Mouse (Mus musculus) brown adipose tissue, adult 24 weeks (tissue): ENCODE results near the gene Cd47. TPM values are rescaled to one million over a fixed set of nuclear protein-coding genes. Genes with fewer than 3 reads are reported as not detected.
A peak's percentile ranks its signal among the peaks of the same experiment; 100 is the strongest.

ENCODE experiments used
- H3K27ac ChIP-seq: fragments of 200-500 bp; replicated peaks from 2 replicates; pipeline ENCODE4 v1.5.1; 2012; ENCODE audit warnings: low read depth, mild to moderate bottlenecking, low read length
- H3K4me1 ChIP-seq: fragments of 200-500 bp; 2 replicates; pipeline ENCODE4 v1.6.1; 2012; ENCODE audit warnings: low read length, mixed read lengths; ENCODE audit not compliant: control insufficient read depth, insufficient read depth, insufficient read length
- H3K4me3 ChIP-seq: fragments of 200-500 bp; 2 replicates; pipeline ENCODE4 v1.5.1; 2012; ENCODE audit warnings: low read depth, mild to moderate bottlenecking, low read length, moderate library complexity; ENCODE audit not compliant: insufficient read depth
- polyA plus RNA-seq: library from polyadenylated mRNA; stranded (reverse); fragments of >200 nt; gene quantifications from 2 replicates; pipeline ENCODE4 v1.2.4, GENCODE M21; 2012; ENCODE audit not compliant: missing spikeins, insufficient read depth, insufficient read length

Cd47 gene
- polyA plus RNA-seq, 1 experiment = 49.9 TPM

DNA sequence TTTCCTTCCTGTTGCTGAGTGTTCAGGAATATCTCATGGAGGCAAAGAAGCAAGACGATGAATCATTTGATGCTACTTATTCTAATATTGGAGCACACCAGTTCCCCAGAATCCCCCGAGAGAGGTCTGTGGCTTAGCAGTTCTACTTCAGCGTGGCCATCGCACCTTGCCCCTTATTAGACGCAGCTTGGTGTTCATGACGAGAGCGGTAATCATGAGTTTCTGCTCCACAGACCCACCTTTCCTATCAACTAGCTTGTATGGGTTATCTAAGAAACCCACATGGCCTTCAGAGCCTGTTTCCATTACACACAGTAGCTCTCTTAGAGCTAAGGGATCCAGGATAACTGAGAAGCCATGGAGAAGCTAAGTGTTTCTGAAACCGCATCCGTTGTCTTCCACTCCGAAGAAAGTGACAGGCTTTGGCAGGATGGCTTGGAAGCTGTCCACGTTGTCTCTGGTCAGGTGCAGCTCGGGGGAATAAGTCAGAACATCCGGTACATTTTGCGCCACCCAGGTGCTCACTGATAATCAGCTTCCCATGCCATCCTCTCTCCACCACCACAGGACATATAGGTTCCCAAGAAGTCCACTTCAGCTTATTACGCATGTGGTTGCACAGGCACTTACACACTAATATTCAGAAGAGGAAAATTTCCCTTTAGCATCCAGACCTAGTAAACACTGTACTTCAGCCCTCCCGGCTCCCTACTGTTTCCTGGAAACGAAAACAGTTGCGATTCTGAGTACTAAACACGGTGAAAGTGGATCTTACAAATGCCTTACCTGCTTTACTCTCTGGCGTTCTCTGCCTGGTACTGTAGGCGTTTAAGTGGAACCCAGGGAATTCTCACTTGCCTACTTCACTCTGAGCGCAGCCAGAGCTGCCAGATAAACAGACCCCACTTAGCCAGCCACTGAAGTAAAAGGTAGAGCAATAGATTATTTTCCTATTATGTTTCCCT is 25.0 kb upstream of the Cd47 start:
- Histone ChIP-seq H3K4me1 (no peaks in the 10 kb centered on the region), H3K4me3 (no peak overlapping the region), H3K27ac (no peak overlapping the region)

DNA sequence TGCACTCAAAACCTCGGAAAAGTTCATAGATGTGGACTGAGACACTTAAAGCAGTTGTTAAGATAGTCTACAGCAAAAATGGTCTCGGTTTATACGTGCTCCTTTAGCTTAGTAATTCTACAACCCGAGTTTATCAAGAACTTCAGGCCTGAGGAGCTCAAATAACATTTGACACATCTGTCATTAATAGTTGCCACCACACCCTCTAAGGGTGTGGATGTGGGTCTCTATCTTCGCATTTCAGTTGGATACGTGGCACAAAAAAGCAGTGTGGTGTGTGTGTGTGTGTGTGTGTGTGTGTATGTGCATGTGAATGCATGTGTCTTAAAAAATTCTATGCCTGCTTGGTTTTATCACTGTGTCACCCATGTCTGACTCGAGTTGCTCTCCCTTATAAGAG is 23.4 kb upstream of the Cd47 start:
- H3K27ac ChIP-seq = no peak overlapping the region
- no peak overlapping the region for H3K4me3 ChIP-seq
- H3K4me1 ChIP-seq = no peaks in the 10 kb centered on the region

DNA sequence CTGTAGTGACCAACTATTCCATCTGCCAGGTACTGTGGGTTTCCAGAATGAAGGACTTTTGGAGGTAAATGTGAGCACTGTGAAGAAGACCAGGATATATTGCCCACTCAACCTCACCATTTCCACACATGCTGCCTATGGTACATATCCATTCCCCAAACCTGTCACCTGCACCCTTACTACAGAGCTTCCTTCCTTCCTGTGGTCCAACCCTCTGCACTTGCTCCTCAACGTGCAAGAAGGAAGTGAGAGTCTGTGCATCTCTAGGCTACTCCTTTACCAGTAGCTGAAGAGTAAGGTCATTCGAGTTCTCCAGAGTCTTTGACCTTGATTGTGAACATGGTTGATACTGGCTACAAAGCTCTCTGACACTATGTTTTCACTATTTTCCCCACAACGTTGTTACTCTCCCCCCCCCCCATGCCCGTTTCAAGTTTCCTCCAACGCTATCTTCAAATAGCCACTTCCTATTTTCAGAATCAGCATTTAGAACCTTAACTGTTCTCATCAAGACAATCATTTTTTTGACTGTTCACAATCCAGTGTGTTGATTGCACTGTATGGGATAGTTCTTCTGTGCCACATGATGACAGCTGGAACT is 18.7 kb upstream of the Cd47 start:
- H3K27ac ChIP-seq = no peak overlapping the region
- no peaks in the 10 kb centered on the region for H3K4me1 ChIP-seq
- H3K4me3 ChIP-seq = no peak overlapping the region

DNA sequence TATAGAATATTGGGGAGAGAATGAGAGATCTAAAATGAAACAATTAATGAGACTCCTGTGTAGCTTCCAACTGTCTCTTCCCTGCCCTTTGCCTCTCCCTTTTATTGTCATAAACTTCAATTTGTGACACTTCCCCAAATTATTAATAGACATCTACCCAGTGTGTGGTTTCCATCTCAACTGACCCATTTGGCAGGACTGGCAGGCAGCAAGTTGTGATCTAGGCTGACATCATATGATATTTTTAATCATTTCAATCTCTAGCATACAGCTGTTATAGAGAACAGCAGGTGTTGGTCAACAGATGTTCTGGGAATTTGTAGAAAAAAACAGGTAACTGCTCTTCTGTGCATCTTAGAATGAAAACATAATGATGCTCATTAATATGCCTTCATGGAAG is 17.0 kb upstream of the Cd47 start:
- Histone ChIP-seq H3K4me1 (no peaks in the 10 kb centered on the region), H3K27ac (no peak overlapping the region), H3K4me3 (no peak overlapping the region)

DNA sequence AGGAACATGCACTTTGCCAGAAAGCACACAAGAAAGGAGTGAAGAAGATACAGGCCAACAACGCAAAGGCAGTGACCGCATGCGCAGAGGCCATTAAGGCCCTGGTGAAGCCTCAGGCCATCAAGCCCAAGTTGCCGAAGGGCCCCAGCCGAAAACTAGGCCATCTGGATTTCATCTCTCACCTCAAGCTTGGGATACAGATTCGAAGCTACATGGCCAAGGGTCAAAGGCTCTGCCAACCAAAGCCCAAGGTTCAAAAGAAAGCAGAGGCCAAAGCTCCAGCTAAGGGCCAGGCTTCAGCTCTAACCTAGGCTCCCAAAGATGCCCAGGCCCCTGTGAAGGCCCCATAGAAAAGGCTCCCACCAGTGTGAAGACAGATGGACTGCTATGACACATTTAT is 14.2 kb upstream of the Cd47 start:
- H3K4me3 ChIP-seq = no peak overlapping the region
- no peaks in the 10 kb centered on the region for H3K4me1 ChIP-seq
- H3K27ac ChIP-seq = no peak overlapping the region

DNA sequence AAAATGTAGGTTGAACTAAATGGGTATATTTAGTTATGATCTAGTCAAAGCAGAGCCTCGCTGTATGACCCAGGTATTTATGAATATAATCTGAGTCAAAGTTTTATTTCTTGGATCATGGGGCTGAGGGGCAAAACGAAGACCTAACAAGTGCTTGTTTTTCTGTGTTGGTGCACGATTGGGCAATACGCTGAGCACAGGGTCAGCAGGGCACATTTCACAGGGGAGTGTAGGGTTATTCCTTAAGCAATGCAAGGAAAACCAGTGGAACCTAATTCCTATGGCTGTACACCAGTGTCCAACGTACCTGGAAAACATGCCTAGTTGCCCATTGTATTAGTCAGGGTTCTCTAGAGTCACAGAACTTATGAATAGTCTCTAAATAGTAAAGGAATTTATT is 12.6 kb upstream of the Cd47 start:
- Histone ChIP-seq H3K4me1 (peaks cover 2% of the 10 kb centered on the region; the same call in 1 of the 2 replicates), H3K4me3 (no peak overlapping the region), H3K27ac (no peak overlapping the region)

DNA sequence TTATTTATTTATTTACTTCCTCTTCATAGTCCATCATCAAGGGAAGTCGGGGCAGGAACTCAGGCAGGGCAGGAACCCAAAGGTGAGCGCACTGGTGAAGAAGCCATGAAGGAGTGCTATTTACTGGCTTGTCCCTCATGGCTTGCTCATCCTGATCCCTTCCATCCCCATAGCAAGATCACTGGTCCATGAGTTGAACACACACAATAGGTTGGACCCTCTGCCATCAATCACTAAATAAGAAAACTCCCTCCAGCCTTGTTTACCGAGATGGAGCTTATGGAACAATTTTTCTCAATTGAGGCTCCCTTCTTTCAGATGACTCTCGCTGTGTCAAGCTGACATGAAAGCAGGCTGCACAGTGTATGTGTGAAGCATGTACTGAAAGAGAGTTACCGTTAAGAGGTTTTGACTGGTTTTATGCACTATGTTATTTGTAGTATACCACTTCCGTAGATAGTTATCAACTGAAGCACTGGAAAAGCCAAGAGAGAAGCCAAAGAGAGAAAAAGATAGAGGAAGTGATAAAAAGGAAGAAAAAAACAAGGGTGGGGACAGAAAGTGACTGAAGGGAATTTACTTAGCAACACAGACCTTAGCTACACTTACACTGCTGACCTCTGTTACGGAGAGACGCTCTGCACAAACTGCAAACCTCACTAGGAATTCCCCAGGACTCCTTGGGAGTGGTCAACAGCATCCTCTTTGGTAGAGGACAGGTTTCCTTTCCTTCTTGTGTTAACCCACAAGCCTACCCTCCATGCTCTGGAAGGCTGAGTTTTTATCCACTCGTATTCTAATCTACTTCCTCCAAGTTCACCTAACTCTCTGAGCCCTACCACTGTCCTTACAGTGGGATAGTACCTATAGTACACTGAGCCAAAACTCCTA is 9.5 kb upstream of the Cd47 start:
- Histone ChIP-seq H3K27ac (no peak overlapping the region), H3K4me1 (peaks cover 2% of the 10 kb centered on the region; the same call in 1 of the 2 replicates), H3K4me3 (no peak overlapping the region)

DNA sequence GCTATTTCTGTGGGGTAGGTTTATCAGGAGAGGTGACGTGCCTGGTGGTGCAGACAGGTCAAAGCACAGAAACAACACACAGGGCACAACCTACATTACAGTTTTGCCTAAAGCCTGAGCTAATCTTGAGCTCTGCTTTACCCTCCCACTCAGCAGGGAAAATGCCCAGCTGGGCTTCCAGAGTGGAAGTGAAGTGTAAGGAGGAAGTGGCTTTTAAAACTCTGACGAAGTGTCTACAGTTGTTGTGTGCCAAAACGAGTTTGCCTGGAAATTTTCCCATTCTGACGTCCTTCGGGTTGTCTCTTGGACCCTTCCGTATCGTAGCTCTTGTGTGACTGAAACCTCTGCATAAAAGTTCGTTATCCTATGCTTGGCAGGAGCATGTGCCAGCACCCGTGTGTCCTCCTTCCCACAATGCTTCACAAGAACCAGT is 7.9 kb upstream of the Cd47 start:
- Histone ChIP-seq H3K27ac (0 out of 2 replicates have a peak overlapping the region, but pooled peaks have one; percentile 39), H3K4me1 (peaks cover 2% of the 10 kb centered on the region; the same call in 1 of the 2 replicates), H3K4me3 (peak overlapping the region; percentile 17; the same call in 1 of the 2 replicates)

DNA sequence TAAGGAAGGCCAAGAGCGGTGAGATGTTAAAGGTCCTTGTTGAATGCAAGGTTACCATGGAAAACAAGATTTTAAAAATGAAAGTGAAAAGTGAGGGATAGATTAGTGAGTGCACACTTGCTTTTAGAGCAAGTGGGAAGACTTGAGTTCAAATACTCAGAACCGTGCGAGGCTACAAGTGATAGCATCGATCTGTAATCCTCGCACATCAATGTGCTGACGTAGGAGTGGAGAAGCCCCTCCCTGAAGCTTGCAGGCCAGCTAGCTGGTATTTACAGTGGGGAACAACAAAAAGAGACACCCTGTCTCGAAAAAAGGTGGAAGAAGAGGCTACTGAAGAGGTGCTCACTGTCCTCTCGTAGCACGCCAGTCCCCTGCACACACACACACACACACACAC is 6.7 kb upstream of the Cd47 start:
- H3K4me1 ChIP-seq = peaks cover 7% of the 10 kb centered on the region
- H3K27ac ChIP-seq = no peak overlapping the region
- no peak overlapping the region for H3K4me3 ChIP-seq

DNA sequence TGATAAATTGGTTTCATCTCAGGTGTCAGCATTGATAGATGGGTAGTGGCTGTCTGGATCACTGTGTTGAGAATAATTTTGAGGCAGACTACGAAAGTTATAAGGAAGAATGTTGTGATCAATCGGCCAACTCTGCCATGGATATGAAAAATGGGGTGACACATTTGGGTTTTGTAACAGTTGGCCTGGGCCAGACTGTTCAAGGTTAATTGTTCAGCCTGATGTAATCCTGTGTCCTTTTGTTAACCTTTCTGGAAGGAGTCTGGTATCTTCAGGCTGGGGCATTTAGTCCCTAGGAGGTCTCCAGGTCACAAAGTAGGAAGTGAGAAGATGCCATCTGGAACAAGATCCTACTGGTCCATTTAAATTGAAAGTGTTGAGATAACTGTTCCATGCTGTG is 4.1 kb upstream of the Cd47 start:
- peaks cover 15% of the 10 kb centered on the region for H3K4me1 ChIP-seq
- no peak overlapping the region for H3K4me3 ChIP-seq
- no peak overlapping the region for H3K27ac ChIP-seq

DNA sequence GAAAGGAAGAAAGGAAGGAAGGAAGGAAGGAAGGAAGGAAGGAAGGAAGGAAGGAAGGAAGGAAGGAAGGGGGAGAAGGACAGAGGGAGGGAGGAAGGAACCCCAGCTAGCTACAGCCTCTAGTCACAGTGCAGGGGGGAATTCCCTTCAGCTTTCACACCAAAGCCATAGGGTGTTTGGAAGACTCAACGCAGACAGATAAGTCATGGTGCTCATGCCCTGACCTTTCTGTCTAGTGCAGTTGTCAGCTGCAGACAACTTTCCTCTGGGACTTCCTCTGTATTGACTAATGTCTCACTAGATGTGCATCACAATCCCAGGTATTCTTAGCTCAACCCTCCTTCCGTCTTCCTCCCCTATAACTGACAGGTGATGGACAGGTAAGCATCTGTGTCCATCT is 3.4 kb upstream of the Cd47 start:
- peaks cover 20% of the 10 kb centered on the region for H3K4me1 ChIP-seq
- H3K4me3 ChIP-seq = no peak overlapping the region
- no peak overlapping the region for H3K27ac ChIP-seq

DNA sequence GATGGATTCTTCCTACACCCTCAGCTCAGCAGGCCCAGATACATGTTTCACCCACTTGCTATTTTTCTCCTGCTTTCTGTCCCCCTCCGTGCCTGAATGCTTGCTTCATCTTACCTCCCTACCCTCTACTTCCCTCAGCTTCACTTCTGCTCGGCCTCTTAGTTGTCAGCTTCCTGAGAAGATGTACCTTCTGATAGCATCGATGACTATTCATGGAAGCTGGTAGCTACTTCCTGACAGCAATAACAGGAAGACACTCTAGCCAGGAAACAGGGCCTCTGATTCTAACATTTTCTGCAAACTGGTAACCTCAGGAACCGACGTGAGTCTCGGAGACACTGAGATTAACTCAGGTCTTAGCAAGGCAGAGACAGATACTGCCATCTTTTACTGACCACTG is 1.5 kb upstream of the Cd47 start:
- Histone ChIP-seq H3K4me3 (no peak overlapping the region), H3K4me1 (peaks cover 19% of the 10 kb centered on the region), H3K27ac (peak overlapping the region; percentile 90)

DNA sequence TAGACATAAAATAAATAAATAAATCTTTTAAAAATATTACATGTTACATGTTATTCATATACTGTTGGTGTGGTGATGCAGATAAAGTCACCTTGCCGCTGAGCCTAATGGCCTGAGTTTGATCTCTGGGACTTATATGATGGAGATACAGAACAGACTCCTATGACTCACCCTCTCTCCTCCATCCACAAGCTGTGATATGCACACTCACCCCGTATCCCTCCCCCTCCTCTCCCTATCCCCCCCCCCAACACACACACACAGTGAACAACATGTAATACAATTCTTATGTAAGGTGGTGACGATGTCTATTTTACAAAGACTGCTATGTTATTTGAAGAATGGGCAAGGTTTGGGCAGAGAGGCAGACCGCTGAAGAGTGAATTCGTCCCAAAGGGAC is 663 bp downstream of the Cd47 start:
- peak overlapping the region; percentile 27; the same call in 1 of the 2 replicates for H3K27ac ChIP-seq
- H3K4me3 ChIP-seq = no peak overlapping the region
- peaks cover 24% of the 10 kb centered on the region for H3K4me1 ChIP-seq

DNA sequence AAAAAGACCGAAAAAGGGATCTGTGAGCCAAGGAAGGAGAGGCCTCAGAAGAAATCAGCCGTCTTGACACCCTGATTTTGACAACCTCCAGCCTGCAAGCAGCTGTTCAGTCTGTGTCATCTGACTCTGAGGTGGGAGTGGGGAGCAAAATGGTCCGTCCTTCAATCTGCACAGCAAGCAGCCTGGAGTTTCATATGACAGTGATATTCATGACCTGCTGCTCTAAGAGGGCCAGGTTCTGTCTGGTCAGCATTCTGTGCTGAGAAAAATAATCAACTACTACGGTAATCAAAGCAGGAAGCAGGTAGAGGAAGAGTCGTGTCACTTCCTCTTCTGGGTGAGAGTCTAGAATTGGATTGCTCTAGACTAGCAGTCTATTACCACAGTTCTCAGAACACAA is 1.1 kb downstream of the Cd47 start:
- Histone ChIP-seq H3K4me3 (no peak overlapping the region), H3K27ac (peak overlapping the region; percentile 27; the same call in 1 of the 2 replicates), H3K4me1 (peaks cover 24% of the 10 kb centered on the region)

DNA sequence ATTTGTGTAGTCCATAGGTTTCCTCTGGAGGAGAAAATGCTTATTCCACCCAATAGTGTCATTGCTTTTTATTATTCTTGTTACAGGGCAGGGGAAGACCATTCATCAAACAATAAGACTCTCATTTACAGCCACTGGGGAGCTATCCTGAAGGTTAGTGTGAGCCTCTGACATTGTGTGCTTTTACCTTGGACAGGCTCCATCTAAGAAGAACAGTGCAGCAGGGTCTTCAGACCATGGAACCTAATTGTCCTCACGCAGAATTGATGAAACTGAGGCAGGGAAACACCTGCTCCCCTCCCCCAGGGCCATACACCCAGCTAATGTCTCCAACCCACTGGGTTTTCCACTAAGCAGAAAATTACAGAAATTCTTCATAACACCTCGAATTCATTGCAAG is 2.7 kb downstream of the Cd47 start:
- no peak overlapping the region for H3K27ac ChIP-seq
- peaks cover 26% of the 10 kb centered on the region for H3K4me1 ChIP-seq
- H3K4me3 ChIP-seq = no peak overlapping the region
